Mouse (Mus musculus) mammary gland, adult 2 months (tissue): ENCODE data around the gene Bfar. TPM values are rescaled to one million over a fixed set of nuclear protein-coding genes. Genes with fewer than 3 reads are reported as not detected.

ENCODE experiments used
- polyA plus RNA-seq: library from polyadenylated mRNA; depleted of rRNA; stranded (reverse); fragments of >200 nt; gene quantifications from 2 replicates; pipeline ENCODE4 v1.2.3, GENCODE M21; 2012; ENCODE audit warnings: low replicate concordance; rRNA removed

The Bfar gene
- polyA plus RNA-seq = 19.2 and 44.9 TPM in 2 replicates

GRCm38 (mm10) chr16:13671685-13672385 is at the start of gene Bfar, which contains the start of gene 3110001I22Rik:
Bfar (plus strand) TSS chr16:13671858.
3110001I22Rik (plus strand) TSS chr16:13671929.

GRCm38 (mm10) chr16:13667878-13668343 is 3.7 kb upstream of the Bfar start, which contains the start of gene Parn:
Parn (minus strand) TSS chr16:13668170.

GRCm38 (mm10) chr16:13730285-13731255 is 58.9 kb downstream of the Bfar start, which contains the start of gene Pla2g10:
Pla2g10 (minus strand) TSS chr16:13730983.

Other genes with a start within 250 kb of the Bfar start
- gene Parn, start 3.7 kb upstream of the Bfar start, polyA plus RNA-seq = 10.2 and 17.5 TPM in 2 replicates
- 0.65 and 1.2 TPM in 2 replicates for gene 3110001I22Rik, start 71 bp downstream of the Bfar start, polyA plus RNA-seq
- not detected in 2 replicates for gene Pla2g10, start 59.1 kb downstream of the Bfar start, polyA plus RNA-seq
- gene Rrn3, start 108.8 kb downstream of the Bfar start, polyA plus RNA-seq = 6.7 and 15.8 TPM in 2 replicates
- gene Ntan1, start 147.0 kb downstream of the Bfar start, polyA plus RNA-seq = 58.7 and 74.7 TPM in 2 replicates
- 52.8 and 118 TPM in 2 replicates for gene Pdxdc1, start 231.3 kb downstream of the Bfar start, polyA plus RNA-seq
- gene Mpv17l, start 231.3 kb downstream of the Bfar start, polyA plus RNA-seq = 1.5 and 2.9 TPM in 2 replicates